Mouse (Mus musculus): Measurements from ENCODE around the gene Esrrg.

DNA sequence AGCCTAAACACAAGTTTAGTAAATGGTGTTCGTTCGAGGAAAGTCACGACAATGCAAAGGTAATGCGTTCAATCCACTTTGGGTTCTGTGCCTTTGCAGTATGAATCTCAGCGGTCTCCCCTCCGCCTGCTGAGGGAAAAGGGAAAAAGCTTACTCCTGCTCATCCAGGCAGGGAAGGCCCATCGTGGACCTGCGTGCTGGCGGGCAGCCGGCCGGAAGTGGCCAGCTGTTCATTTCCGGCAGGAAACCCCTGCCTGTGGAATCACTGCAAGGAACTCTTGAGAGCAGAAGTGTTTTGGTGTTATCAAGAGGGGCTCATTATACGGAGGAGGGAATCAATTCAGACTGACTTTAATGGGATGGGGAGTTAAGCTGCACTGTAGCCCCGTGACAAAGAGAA, 127.9 kb downstream of the Esrrg start:
- TF ChIP-seq CTCF (IDR thresholded peaks at IDR 0.05; ENCODE audit: extremely low read depth, insufficient read depth, low read length): no peak
- no peak for TF ChIP-seq POLR2A (IDR thresholded peaks at IDR 0.05; ENCODE audit: extremely low read depth, insufficient read depth, low read length)
